Mouse (Mus musculus): Measurements from ENCODE around the gene Cad. TPM values are rescaled to one million over a fixed set of nuclear protein-coding genes. Genes with fewer than 3 reads are reported as not detected.

Cad gene
- polyA plus RNA-seq, 1 experiment from 2014 or later = 36.0 TPM

DNA sequence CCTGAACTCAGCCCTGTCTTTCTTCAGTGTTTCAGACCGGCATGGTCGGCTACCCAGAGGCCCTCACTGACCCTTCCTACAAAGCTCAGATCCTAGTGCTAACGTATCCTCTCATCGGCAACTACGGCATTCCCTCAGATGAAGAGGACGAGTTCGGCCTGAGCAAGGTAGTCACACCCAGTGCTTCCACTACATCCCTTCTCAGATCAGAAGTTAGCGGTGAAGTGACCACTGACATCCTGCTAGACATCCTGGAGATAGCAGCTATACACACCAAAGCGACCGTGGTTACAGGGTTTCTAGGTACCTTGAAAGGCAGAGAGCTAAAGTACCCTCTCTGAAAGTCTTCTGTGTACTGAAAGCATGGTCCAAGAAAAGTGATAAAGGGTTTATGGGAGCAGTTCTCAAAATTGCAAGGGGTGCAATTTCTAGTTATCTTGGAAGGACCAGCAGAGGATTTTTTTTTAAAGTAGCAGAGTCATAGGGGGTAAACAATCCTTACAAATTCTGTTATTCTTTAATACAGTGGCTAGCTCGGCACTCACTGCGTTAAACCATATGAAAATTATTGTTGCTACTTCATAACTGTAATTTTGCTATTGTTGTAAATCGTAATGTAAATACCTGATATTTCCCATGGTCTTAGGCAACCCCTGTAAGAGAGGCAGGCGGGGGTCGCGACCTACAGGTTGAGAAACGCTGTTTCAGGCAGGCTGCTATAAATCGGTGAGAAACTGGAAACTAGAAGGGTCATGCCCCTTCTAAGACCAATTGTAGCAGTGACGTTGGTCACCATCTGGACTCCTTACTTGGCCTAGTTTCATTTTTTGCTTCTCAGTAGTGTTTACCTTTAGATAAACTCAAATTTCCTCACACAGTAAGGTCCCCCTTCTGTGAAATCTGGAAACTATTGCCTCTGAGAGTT is 898 bp downstream of the Cad start:
- Histone ChIP-seq H3K27me3 (ENCODE audit: insufficient read depth, low read length) (no peaks in the 10 kb centered on the region), H3K4me3 (ENCODE audit: low read length) (peak overlapping the region; percentile 68), H3K4me2 (replicated peaks; ENCODE audit: low read depth, low read length) (peak overlapping the region; percentile 83), H3K36me3 (ENCODE audit: insufficient read depth, low read length) (peaks cover 34% of the 10 kb centered on the region), H3K27ac (ENCODE audit: low read length) (peak overlapping the region; percentile 67), H3K9me3 (ENCODE audit: low read length) (no peaks in the 10 kb centered on the region), H3K9ac (replicated peaks; ENCODE audit: low read length) (peak overlapping the region; percentile 81), H3K4me1 (ENCODE audit: insufficient read depth, low read length) (peaks cover 17% of the 10 kb centered on the region)
- ATAC-seq (ENCODE audit: low FRiP score, low TSS enrichment) = no peak; the same call in 1 of the 2 replicates
- 14% methylated on average over 19 of the region's 19 CpGs for WGBS

DNA sequence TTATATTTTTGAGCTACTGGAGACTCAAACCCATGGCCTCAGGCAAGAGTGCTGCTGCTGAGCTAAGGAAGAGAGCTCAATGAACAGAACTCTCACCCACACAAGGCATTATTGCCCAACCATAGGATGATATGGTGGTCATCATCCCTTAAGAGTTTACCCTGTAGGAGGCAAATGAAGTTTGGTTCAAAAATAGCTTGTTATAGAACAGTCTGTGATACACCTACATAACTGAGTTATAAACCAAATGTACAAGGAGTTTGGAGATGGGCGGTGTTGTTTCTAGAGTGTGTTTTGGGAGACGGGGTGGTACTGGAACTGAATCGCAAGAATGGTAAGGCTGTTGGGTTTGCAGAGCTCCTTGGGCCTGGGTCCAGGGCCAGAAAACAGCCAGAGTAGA is 15.2 kb downstream of the Cad start:
- Histone ChIP-seq H3K9me3 (ENCODE audit: low read length) (no peaks in the 10 kb centered on the region), H3K4me1 (ENCODE audit: insufficient read depth, low read length) (no peaks in the 10 kb centered on the region), H3K27ac (ENCODE audit: low read length) (no peak overlapping the region), H3K9ac (replicated peaks; ENCODE audit: low read length) (no peak overlapping the region), H3K27me3 (ENCODE audit: insufficient read depth, low read length) (no peaks in the 10 kb centered on the region), H3K36me3 (ENCODE audit: insufficient read depth, low read length) (peaks cover 77% of the 10 kb centered on the region), H3K4me2 (replicated peaks; ENCODE audit: low read depth, low read length) (no peak overlapping the region), H3K4me3 (ENCODE audit: low read length) (no peak overlapping the region)
- WGBS = 91% methylated on average over 3 of the region's 3 CpGs
- no peak for ATAC-seq (ENCODE audit: low FRiP score, low TSS enrichment)

DNA sequence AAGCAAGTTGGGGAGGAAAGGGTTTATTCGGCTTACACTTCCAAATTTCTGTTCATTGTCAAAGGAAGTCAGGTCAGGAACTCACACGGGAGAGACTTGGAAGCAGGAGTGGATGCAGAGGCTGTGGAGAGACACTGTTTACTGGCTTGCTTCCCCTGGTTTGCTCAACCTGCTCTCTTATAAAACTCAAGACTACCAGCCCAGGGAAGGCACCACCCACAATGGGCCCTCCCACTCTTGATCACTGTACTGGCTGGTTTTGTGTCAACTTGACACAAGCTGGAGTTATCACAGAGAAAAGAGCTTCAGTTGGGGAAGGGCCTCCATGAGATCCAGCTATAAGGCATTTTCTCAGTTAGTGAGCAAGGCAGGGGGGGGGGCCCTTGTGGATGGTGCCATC is 16.5 kb downstream of the Cad start:
- WGBS = 77% methylated on average over 2 of the region's 2 CpGs
- no peaks in the 10 kb centered on the region for H3K4me1 ChIP-seq (ENCODE audit: insufficient read depth, low read length)
- no peaks in the 10 kb centered on the region for H3K9me3 ChIP-seq (ENCODE audit: low read length)
- peaks cover 89% of the 10 kb centered on the region for H3K36me3 ChIP-seq (ENCODE audit: insufficient read depth, low read length)
- no peak overlapping the region for H3K4me3 ChIP-seq (ENCODE audit: low read length)
- no peaks in the 10 kb centered on the region for H3K27me3 ChIP-seq (ENCODE audit: insufficient read depth, low read length)
- H3K27ac ChIP-seq (ENCODE audit: low read length) = no peak overlapping the region
- no peak overlapping the region for H3K4me2 ChIP-seq (replicated peaks; ENCODE audit: low read depth, low read length)
- no peak for ATAC-seq (ENCODE audit: low FRiP score, low TSS enrichment)
- H3K9ac ChIP-seq (replicated peaks; ENCODE audit: low read length) = no peak overlapping the region

DNA sequence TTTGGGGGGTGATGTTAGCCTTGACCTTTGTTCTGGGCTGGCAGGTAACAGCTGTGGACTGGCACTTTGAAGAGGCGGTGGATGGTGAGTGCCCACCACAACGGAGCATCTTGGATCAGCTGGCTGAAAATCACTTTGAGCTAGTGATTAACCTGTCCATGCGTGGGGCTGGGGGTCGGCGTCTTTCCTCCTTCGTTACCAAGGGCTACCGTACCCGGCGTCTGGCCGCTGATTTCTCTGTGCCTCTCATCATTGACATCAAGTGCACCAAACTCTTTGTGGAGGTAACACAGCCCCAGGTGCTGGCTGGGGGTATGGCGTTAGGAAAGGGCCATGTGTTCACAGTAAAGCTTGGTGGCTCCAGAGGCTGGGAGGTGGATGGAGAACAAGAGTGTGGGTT is 17.2 kb downstream of the Cad start:
- no peak for ATAC-seq (ENCODE audit: low FRiP score, low TSS enrichment)
- Histone ChIP-seq H3K4me3 (ENCODE audit: low read length) (no peak overlapping the region), H3K9me3 (ENCODE audit: low read length) (no peaks in the 10 kb centered on the region), H3K36me3 (ENCODE audit: insufficient read depth, low read length) (peaks cover 95% of the 10 kb centered on the region), H3K4me2 (replicated peaks; ENCODE audit: low read depth, low read length) (no peak overlapping the region), H3K9ac (replicated peaks; ENCODE audit: low read length) (no peak overlapping the region), H3K4me1 (ENCODE audit: insufficient read depth, low read length) (no peaks in the 10 kb centered on the region), H3K27ac (ENCODE audit: low read length) (no peak overlapping the region), H3K27me3 (ENCODE audit: insufficient read depth, low read length) (no peaks in the 10 kb centered on the region)
- WGBS = 89% methylated on average over 11 of the region's 11 CpGs

DNA sequence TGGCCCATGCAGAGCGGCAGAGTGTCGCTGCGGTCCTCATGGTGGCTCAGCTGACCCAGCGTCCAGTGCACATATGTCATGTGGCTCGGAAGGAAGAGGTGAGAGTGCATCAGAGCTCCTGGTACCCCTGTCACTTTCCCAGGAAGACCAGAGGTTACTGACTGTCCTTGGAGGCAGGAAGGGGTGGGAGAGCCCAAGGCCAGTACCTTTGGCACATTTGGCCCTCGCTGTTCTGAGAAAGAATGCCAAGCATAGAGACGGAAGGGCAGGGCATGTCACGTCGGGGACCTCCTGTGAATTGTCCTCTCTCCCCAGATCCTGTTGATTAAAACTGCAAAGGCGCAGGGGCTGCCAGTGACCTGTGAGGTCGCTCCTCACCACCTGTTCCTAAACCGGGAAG is 18.6 kb downstream of the Cad start:
- Histone ChIP-seq H3K27me3 (ENCODE audit: insufficient read depth, low read length) (no peaks in the 10 kb centered on the region), H3K4me1 (ENCODE audit: insufficient read depth, low read length) (no peaks in the 10 kb centered on the region), H3K9ac (replicated peaks; ENCODE audit: low read length) (no peak overlapping the region), H3K36me3 (ENCODE audit: insufficient read depth, low read length) (peaks cover 93% of the 10 kb centered on the region), H3K9me3 (ENCODE audit: low read length) (no peaks in the 10 kb centered on the region), H3K4me3 (ENCODE audit: low read length) (no peak overlapping the region), H3K4me2 (replicated peaks; ENCODE audit: low read depth, low read length) (no peak overlapping the region), H3K27ac (ENCODE audit: low read length) (no peak overlapping the region)
- no peak for ATAC-seq (ENCODE audit: low FRiP score, low TSS enrichment)
- 91% methylated on average over 12 of the region's 12 CpGs for WGBS

DNA sequence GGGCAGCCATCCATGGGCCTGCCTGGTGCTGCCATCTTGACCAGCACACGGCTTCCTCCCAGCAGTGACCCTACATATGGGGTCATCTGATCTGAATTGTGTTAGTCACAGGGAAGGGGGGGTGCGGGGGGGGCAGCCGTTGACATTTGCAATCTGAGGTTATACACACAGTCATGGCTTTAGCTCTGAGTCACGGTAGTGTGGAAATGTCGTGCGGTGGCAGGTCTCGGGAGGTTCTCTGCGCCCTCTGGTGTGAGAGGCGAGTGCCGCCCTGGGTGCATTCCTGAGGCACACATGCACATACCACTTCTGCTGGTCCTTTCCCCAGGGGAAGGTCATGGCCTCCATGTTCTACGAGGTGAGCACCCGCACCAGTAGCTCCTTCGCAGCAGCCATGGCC is 21.8 kb downstream of the Cad start:
- Histone ChIP-seq H3K4me1 (ENCODE audit: insufficient read depth, low read length) (no peaks in the 10 kb centered on the region), H3K36me3 (ENCODE audit: insufficient read depth, low read length) (peaks cover 72% of the 10 kb centered on the region), H3K27ac (ENCODE audit: low read length) (no peak overlapping the region), H3K9ac (replicated peaks; ENCODE audit: low read length) (no peak overlapping the region), H3K4me3 (ENCODE audit: low read length) (no peak overlapping the region), H3K9me3 (ENCODE audit: low read length) (no peaks in the 10 kb centered on the region), H3K27me3 (ENCODE audit: insufficient read depth, low read length) (no peaks in the 10 kb centered on the region), H3K4me2 (replicated peaks; ENCODE audit: low read depth, low read length) (no peak overlapping the region)
- WGBS = 82% methylated on average over 13 of the region's 13 CpGs
- no peak for ATAC-seq (ENCODE audit: low FRiP score, low TSS enrichment)

DNA sequence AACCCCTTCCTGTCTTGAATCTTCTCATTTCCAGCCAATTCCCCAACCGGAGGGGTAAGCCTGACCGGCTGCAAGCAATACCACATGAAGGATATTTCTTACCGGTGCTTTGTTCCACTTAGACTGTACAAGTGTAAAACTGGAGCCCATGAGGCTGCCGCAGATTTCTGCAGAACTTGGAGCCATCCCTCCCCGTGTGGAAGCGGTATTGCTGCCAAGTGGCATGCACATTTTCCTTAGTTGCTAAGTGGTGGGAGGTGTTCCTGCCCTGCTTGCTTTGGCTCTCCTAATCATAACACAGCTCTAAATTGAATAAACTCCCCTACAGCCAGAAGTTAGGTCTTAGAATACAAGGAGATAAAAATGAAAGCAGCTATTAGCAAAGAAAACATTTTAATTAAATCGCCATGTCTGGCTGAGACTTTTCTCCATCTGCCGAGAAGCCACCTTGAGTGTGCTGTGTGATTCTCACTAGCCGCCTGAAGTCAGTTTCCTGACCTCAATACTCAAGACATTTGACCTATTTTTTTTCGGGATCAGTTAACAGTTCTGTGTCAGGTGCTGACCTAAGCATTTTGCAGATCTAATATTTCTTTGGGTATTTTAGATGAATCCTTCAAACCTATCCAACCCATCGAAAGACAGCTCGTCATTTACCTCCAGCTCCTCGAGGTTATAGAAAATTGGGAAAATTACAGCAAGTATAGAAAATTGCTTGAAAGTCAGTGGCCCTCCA is 25.6 kb downstream of the Cad start:
- Histone ChIP-seq H3K4me1 (ENCODE audit: insufficient read depth, low read length) (peaks cover 15% of the 10 kb centered on the region), H3K27ac (ENCODE audit: low read length) (no peak overlapping the region), H3K9me3 (ENCODE audit: low read length) (no peaks in the 10 kb centered on the region), H3K9ac (replicated peaks; ENCODE audit: low read length) (no peak overlapping the region), H3K4me3 (ENCODE audit: low read length) (no peak overlapping the region), H3K36me3 (ENCODE audit: insufficient read depth, low read length) (peaks cover 37% of the 10 kb centered on the region), H3K4me2 (replicated peaks; ENCODE audit: low read depth, low read length) (no peak overlapping the region), H3K27me3 (ENCODE audit: insufficient read depth, low read length) (no peaks in the 10 kb centered on the region)
- ATAC-seq (ENCODE audit: low FRiP score, low TSS enrichment) = no peak
- 72% methylated on average over 13 of the region's 13 CpGs for WGBS

DNA sequence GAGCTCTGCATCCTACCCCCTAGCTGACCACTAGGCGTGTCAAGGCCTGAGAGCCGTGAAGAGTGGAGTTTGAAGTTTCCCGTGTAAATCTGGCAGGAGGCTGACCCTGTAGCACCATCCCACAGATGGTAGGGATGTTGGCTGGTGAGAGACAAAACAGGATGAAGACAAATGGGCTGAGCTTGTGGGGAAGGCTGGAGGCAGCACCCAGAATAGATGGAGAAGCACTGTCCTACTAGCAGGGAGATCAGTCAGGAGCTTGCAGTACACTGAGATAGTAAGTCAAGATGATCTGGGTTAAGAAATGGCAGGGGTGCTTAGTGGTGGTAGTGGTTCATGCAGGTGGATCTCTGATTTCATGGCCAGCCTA is 26.2 kb downstream of the Cad start:
- WGBS = 59% methylated on average over 3 of the region's 3 CpGs
- Histone ChIP-seq H3K4me1 (ENCODE audit: insufficient read depth, low read length) (peaks cover 15% of the 10 kb centered on the region), H3K27ac (ENCODE audit: low read length) (no peak overlapping the region), H3K36me3 (ENCODE audit: insufficient read depth, low read length) (peaks cover 31% of the 10 kb centered on the region), H3K9ac (replicated peaks; ENCODE audit: low read length) (no peak overlapping the region), H3K27me3 (ENCODE audit: insufficient read depth, low read length) (no peaks in the 10 kb centered on the region), H3K4me2 (replicated peaks; ENCODE audit: low read depth, low read length) (no peak overlapping the region), H3K9me3 (ENCODE audit: low read length) (no peaks in the 10 kb centered on the region), H3K4me3 (ENCODE audit: low read length) (no peak overlapping the region)
- ATAC-seq (ENCODE audit: low FRiP score, low TSS enrichment) = no peak

DNA sequence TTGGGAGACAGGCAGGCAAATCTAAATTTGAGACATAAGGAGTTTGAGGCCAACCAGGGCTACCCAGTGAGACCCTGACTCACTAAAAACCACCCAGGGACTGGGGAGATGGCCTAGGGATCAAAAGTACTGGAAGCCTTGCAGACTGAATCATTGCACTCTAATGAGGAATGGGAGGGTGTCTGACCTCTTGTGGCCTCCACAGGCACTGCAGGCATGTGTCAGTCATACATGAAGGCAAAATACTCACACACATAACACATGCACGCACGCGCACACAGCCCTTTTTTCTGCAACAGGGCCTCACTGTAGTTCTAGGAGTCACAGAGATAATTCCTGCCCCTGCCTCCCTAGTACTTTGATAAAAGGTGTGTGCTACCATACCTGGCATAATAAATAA is 26.8 kb downstream of the Cad start:
- Histone ChIP-seq H3K4me2 (replicated peaks; ENCODE audit: low read depth, low read length) (no peak overlapping the region), H3K4me1 (ENCODE audit: insufficient read depth, low read length) (peaks cover 15% of the 10 kb centered on the region), H3K27me3 (ENCODE audit: insufficient read depth, low read length) (no peaks in the 10 kb centered on the region), H3K27ac (ENCODE audit: low read length) (no peak overlapping the region), H3K9ac (replicated peaks; ENCODE audit: low read length) (no peak overlapping the region), H3K4me3 (ENCODE audit: low read length) (no peak overlapping the region), H3K9me3 (ENCODE audit: low read length) (no peaks in the 10 kb centered on the region), H3K36me3 (ENCODE audit: insufficient read depth, low read length) (peaks cover 25% of the 10 kb centered on the region)
- ATAC-seq (ENCODE audit: low FRiP score, low TSS enrichment) = no peak
- 75% methylated on average over 3 of the region's 3 CpGs for WGBS

DNA sequence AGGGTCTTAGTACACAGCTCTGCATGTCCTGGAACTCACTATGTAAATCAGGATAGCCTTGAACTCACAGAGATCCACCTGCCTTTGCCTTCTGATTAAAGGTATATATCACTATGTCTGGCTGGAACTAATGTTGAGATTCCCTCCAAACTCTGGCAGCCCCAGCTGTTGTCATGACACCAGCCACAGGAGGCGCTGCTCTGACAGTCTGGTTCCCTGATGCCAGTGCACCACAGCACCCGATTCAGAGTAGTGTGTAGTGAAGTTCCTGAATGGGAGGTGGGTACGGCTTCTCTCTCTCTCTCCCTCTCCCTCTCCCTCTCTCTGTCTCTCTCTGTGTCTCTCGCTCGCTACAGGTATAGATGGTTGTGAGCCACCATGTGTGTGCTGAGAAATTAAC is 27.8 kb downstream of the Cad start:
- Histone ChIP-seq H3K4me3 (ENCODE audit: low read length) (no peak overlapping the region), H3K36me3 (ENCODE audit: insufficient read depth, low read length) (peaks cover 18% of the 10 kb centered on the region), H3K27me3 (ENCODE audit: insufficient read depth, low read length) (no peaks in the 10 kb centered on the region), H3K4me2 (replicated peaks; ENCODE audit: low read depth, low read length) (peak overlapping the region; percentile 2), H3K9me3 (ENCODE audit: low read length) (no peaks in the 10 kb centered on the region), H3K9ac (replicated peaks; ENCODE audit: low read length) (peak overlapping the region; percentile 23; the same call in 1 of the 2 replicates), H3K4me1 (ENCODE audit: insufficient read depth, low read length) (peaks cover 15% of the 10 kb centered on the region), H3K27ac (ENCODE audit: low read length) (no peak overlapping the region)
- ATAC-seq (ENCODE audit: low FRiP score, low TSS enrichment) = no peak
- 10% methylated on average over 5 of the region's 5 CpGs for WGBS

Measured in kidney, embryonic 16.5 days (tissue).